Mouse (Mus musculus): ENCODE data around the gene Ch25h. TPM values are rescaled to one million over a fixed set of nuclear protein-coding genes. Genes with fewer than 3 reads are reported as not detected.

Ch25h gene
- polyA plus RNA-seq, 1 experiment = 4.4 TPM

- peaks cover 19% of the 10 kb centered on the region for H3K4me1 ChIP-seq (ENCODE audit: control insufficient read depth, insufficient read depth, low read length)
- peak overlapping the region; percentile 23 for H3K27ac ChIP-seq (ENCODE audit: insufficient read depth, low read depth, low read length)
- TF ChIP-seq CTCF (IDR thresholded peaks at IDR 0.05; ENCODE audit: low read depth, low read length) (no peak), POLR2A (IDR thresholded peaks at IDR 0.05; ENCODE audit: borderline replicate concordance, low read depth, low read length) (no peak)
- peak overlapping the region; percentile 41 for H3K4me3 ChIP-seq (ENCODE audit: insufficient read depth, low read length)
Observed at GRCm38 (mm10) chr19:34441979-34442378, 33.0 kb downstream of the Ch25h start.

- Histone ChIP-seq H3K27ac (ENCODE audit: insufficient read depth, low read depth, low read length) (peak overlapping the region; percentile 34), H3K4me1 (ENCODE audit: control insufficient read depth, insufficient read depth, low read length) (peaks cover 27% of the 10 kb centered on the region), H3K4me3 (ENCODE audit: insufficient read depth, low read length) (no peak overlapping the region)
- no peak for TF ChIP-seq CTCF (IDR thresholded peaks at IDR 0.05; ENCODE audit: low read depth, low read length)
- no peak for TF ChIP-seq POLR2A (IDR thresholded peaks at IDR 0.05; ENCODE audit: borderline replicate concordance, low read depth, low read length)
Observed at GRCm38 (mm10) chr19:34435197-34435611, 39.8 kb downstream of the Ch25h start.

- H3K27ac ChIP-seq (ENCODE audit: insufficient read depth, low read depth, low read length) = no peak overlapping the region
- TF ChIP-seq CTCF (IDR thresholded peaks at IDR 0.05; ENCODE audit: low read depth, low read length) (no peak), POLR2A (IDR thresholded peaks at IDR 0.05; ENCODE audit: borderline replicate concordance, low read depth, low read length) (no peak)
- H3K4me3 ChIP-seq (ENCODE audit: insufficient read depth, low read length) = no peak overlapping the region
- H3K4me1 ChIP-seq (ENCODE audit: control insufficient read depth, insufficient read depth, low read length) = peaks cover 27% of the 10 kb centered on the region
Observed at GRCm38 (mm10) chr19:34431314-34431713, 43.6 kb downstream of the Ch25h start.

- no peak overlapping the region for H3K27ac ChIP-seq (ENCODE audit: insufficient read depth, low read depth, low read length)
Observed at GRCm38 (mm10) chr19:34423783-34424335, 51.1 kb downstream of the Ch25h start.

More at GRCm38 (mm10) chr19:34423783-34424335, 51.1 kb downstream of the Ch25h start:
- Histone ChIP-seq H3K4me1 (ENCODE audit: control insufficient read depth, insufficient read depth, low read length) (peaks cover 17% of the 10 kb centered on the region), H3K4me3 (ENCODE audit: insufficient read depth, low read length) (no peak overlapping the region)
- TF ChIP-seq POLR2A (IDR thresholded peaks at IDR 0.05; ENCODE audit: borderline replicate concordance, low read depth, low read length) = no peak
- no peak for TF ChIP-seq CTCF (IDR thresholded peaks at IDR 0.05; ENCODE audit: low read depth, low read length)

Other genes with a start within 250 kb of the Ch25h start
- gene Acta2, start 219.6 kb downstream of the Ch25h start, polyA plus RNA-seq (2012; ENCODE audit: insufficient read depth, insufficient read length, missing spikeins) = 22.4 and 25.9 TPM in 2 replicates
- 18.6 and 21.7 TPM in 2 replicates for gene Fas, start 184.5 kb downstream of the Ch25h start, polyA plus RNA-seq (2012; ENCODE audit: insufficient read depth, insufficient read length, missing spikeins)
- 991 and 1,052 TPM in 2 replicates for gene Lipa, start 52.3 kb upstream of the Ch25h start, polyA plus RNA-seq (2012; ENCODE audit: insufficient read depth, insufficient read length, missing spikeins)
- gene Ifit2, start 75.5 kb upstream of the Ch25h start, polyA plus RNA-seq (2012; ENCODE audit: insufficient read depth, insufficient read length, missing spikeins) = 42.7 and 46.3 TPM in 2 replicates
- gene Ifit3, start 108.4 kb upstream of the Ch25h start, polyA plus RNA-seq (2012; ENCODE audit: insufficient read depth, insufficient read length, missing spikeins) = 129 and 136 TPM in 2 replicates
- gene Ifit1bl1, start 126.8 kb upstream of the Ch25h start, polyA plus RNA-seq (2012; ENCODE audit: insufficient read depth, insufficient read length, missing spikeins) = 3.0 and 4.2 TPM in 2 replicates
- gene Ifit3b, start 132.8 kb upstream of the Ch25h start, polyA plus RNA-seq (2012; ENCODE audit: insufficient read depth, insufficient read length, missing spikeins) = 21.1 and 25.0 TPM in 2 replicates
- 0.25 and 0.33 TPM in 2 replicates for gene Ifit1bl2, start 165.6 kb upstream of the Ch25h start, polyA plus RNA-seq (2012; ENCODE audit: insufficient read depth, insufficient read length, missing spikeins)
- gene Ifit1, start 165.7 kb upstream of the Ch25h start, polyA plus RNA-seq (2012; ENCODE audit: insufficient read depth, insufficient read length, missing spikeins) = 46.3 and 50.4 TPM in 2 replicates

Data from bone marrow macrophage, adult 2 months (primary cell).